Mouse (Mus musculus) embryonic fibroblast, embryonic 13.5 days (primary cell): Measurements from ENCODE around the gene Fam83f.

Source experiments
- CTCF ChIP-seq: IDR thresholded peaks from 2 replicates; pipeline ENCODE4 v1.5.1; 2011; ENCODE audit warnings: mild to moderate bottlenecking, control low read depth, low read length, moderate library complexity, borderline replicate concordance; ENCODE audit not compliant: insufficient read depth
- POLR2A ChIP-seq: IDR thresholded peaks from 2 replicates; pipeline ENCODE4 v1.6.1; 2011; ENCODE audit warnings: low read depth, mild to moderate bottlenecking, control low read depth, low read length, moderate library complexity

GRCm38 (mm10) chr15:80693492-80693891 is 21.8 kb downstream of the Fam83f start:
- TF ChIP-seq CTCF (no peak), POLR2A (no peak)
